Mouse (Mus musculus) liver, embryonic 15.5 days (tissue): ENCODE measurements around the gene Ass1. TPM values are rescaled to one million over a fixed set of nuclear protein-coding genes. Genes with fewer than 3 reads are reported as not detected.
A peak's percentile ranks its signal among the peaks of the same experiment; 100 is the strongest.

Experiments used
- ATAC-seq: fragments of 200-750 bp; cut with Nextera tagmentation; 2 replicates; pipeline ENCODE4 v1.8.0; 2017; ENCODE audit warnings: moderate number of reproducible peaks, mild to moderate bottlenecking, moderate library complexity; ENCODE audit not compliant: insufficient read depth
- H3K27ac ChIP-seq: fragments of 300-500 bp; sonication (generic); replicated peaks from 2 replicates; pipeline ENCODE4 v1.5.1; 2015; ENCODE audit warnings: mild to moderate bottlenecking, inconsistent platforms
- H3K27me3 ChIP-seq: fragments of 300-500 bp; sonication (generic); 2 replicates; pipeline ENCODE4 v1.6.1; 2015; ENCODE audit warnings: mild to moderate bottlenecking, inconsistent platforms
- H3K36me3 ChIP-seq: fragments of 300-500 bp; sonication (generic); replicated peaks from 2 replicates; pipeline ENCODE4 v1.6.1; 2015; ENCODE audit warnings: moderate library complexity, mild to moderate bottlenecking, inconsistent platforms
- H3K4me1 ChIP-seq: fragments of 300-500 bp; sonication (generic); replicated peaks from 2 replicates; pipeline ENCODE4 v1.6.1; 2015; ENCODE audit warnings: inconsistent platforms
- H3K4me2 ChIP-seq: fragments of 300-500 bp; sonication (generic); 2 replicates; pipeline ENCODE4 v1.6.1; 2015; ENCODE audit warnings: moderate library complexity, mild to moderate bottlenecking, inconsistent platforms
- H3K4me3 ChIP-seq: fragments of 300-500 bp; sonication (generic); replicated peaks from 2 replicates; pipeline ENCODE4 v1.5.1; 2015; ENCODE audit warnings: mild to moderate bottlenecking, inconsistent platforms
- H3K9ac ChIP-seq: fragments of 300-500 bp; sonication (generic); 2 replicates; pipeline ENCODE4 v1.6.1; 2015; ENCODE audit warnings: moderate library complexity, mild to moderate bottlenecking, inconsistent platforms
- H3K9me3 ChIP-seq: fragments of 300-500 bp; sonication (generic); replicated peaks from 2 replicates; pipeline ENCODE4 v1.6.1; 2016; ENCODE audit warnings: inconsistent platforms
- WGBS: fragments of 180-500 bp; shearing (Covaris S2); methylation state at CpG from one replicate; pipeline ENCODE4 v1.1.7; 2015; ENCODE audit warnings: mixed read lengths; ENCODE audit not compliant: insufficient replicate concordance; 5-methylcytosine and 5-hydroxymethylcytosine counted together
- polyA plus RNA-seq: library from polyadenylated mRNA; unstranded; fragments of >200 nt; fragmentation: Nextera tagmentation; extraction: Ambion mirVana; gene quantifications from 2 replicates; pipeline ENCODE4 v1.2.1, GENCODE M21; 2015

Ass1 gene
- 232 and 321 TPM in 2 replicates for polyA plus RNA-seq

DNA sequence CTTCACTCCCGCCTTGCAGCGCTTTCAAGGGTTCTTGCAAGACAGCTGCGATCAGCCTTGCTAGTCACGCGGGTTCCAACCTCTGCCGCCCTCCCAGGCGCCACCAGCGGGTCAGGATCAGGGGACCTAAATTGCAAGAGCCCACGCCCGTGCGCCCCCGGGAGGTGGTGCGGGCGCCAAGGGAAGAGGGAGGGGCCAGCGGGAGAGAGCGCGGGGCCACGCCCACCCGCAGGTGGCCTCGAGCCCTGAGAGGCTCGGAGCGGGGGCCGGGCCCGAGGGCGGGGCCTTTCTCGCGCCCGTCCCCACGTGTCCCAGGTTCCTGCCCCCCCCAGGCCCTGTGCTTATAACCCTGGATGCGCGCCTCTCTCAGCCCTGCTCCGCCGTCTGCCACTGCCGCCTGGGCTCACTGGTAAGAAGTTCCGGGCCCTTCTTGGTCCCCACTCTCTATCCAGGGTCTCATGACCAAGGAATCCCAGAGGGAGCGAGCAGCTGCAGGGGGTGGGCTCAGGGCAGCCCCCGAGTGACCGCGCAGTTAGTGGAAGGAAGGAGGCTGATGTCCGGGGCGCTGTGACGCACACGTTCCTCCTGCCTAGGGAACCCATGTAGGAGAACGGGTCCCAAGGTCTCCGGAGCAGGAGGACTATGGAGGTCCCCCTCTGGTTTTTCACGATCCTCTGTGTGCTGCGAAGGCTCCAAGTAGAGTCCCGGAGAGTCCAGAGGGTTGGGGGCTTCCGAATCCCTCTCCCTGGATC lies at the start of gene Ass1:
TSS of gene Ass1 (plus strand) at position 277 of the 752 bp plus-strand sequence.
- under 1% methylated on average over 49 of the region's 49 CpGs for WGBS
- peak; percentile 80 for ATAC-seq
- Histone ChIP-seq H3K9ac (peak within 1 kb of the TSS; percentile 52), H3K36me3 (peaks cover 9% of the 10 kb centered on the region; the same call in 1 of the 2 replicates), H3K27me3 (peaks cover 31% of the 10 kb centered on the region; the same call in 1 of the 2 replicates), H3K4me1 (peaks cover 34% of the 10 kb centered on the region), H3K4me2 (peak within 1 kb of the TSS; percentile 72), H3K27ac (peak within 1 kb of the TSS; percentile 38; the same call in 1 of the 2 replicates), H3K9me3 (no peaks in the 10 kb centered on the region), H3K4me3 (peak within 1 kb of the TSS; percentile 56)

DNA sequence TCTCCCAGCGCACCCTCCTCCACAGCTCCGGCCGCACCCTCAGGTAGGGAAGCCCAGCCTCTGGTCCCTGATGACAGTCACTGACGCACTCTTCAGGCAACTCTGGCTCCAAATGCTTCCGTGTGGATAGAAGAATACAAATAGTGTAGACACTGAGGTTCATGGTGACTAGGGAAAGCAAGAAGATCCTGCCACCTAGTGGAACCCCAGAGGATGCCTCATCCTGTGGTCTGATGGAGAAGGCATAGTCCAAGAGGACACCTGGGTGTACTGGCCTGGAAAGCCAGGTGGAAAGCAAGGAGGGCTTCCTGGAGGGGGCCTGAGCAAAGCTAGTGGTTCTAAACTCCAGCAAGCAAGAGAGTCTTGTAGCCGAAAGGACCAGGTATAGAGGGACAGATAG lies 49.1 kb upstream of the Ass1 start:
- H3K4me2 ChIP-seq = no peak overlapping the region
- no peak overlapping the region for H3K9ac ChIP-seq
- WGBS = 58% methylated on average over 6 of the region's 6 CpGs
- no peak for ATAC-seq
- H3K4me3 ChIP-seq = no peak overlapping the region
- no peaks in the 10 kb centered on the region for H3K36me3 ChIP-seq
- no peaks in the 10 kb centered on the region for H3K9me3 ChIP-seq
- H3K4me1 ChIP-seq = no peaks in the 10 kb centered on the region
- peaks cover 10% of the 10 kb centered on the region for H3K27me3 ChIP-seq
- H3K27ac ChIP-seq = no peak overlapping the region

DNA sequence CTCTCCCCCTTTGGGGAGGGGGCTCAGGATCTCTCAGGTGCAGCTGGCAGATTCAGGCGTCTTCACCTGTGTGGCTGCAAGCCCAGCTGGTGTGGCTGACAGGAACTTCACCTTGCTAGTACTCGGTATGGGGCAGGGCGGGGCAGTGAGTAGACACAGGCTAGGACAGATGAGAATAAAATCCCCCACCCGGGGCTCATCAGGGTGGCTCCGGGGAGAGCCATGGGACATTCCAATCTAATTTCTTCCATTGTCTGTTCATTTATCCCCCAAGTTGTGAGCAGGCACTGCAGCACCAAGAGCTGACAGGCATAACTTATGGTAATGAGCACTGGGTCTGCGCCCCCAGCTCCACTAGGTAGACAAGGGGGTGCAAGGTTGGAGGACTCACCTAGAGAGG lies 47.4 kb upstream of the Ass1 start:
- 48% methylated on average over 6 of the region's 6 CpGs for WGBS
- Histone ChIP-seq H3K4me2 (no peak overlapping the region), H3K4me1 (no peaks in the 10 kb centered on the region), H3K4me3 (no peak overlapping the region), H3K27me3 (peaks cover 5% of the 10 kb centered on the region; the same call in 1 of the 2 replicates), H3K9me3 (no peaks in the 10 kb centered on the region), H3K27ac (no peak overlapping the region), H3K36me3 (no peaks in the 10 kb centered on the region), H3K9ac (no peak overlapping the region)
- no peak for ATAC-seq

DNA sequence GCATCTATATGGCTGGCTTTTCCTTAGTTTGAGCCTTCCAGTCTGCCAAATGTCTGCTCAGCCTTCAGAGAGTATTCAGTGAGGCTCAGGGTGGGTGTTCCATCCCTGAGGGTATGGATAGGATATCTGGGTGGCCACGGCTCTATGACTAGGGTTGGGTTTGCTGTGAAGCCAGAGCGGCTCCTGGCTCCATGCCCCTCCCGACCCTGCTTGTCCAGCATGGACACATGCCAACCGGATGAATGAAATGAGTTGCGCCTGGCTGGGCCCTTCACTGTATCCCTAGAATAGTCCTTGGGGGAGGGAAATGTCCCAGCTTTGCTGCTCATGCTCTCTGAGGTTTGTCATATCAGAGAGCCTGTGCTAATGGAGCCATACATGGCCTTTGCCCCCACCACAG lies 38.5 kb upstream of the Ass1 start:
- ATAC-seq = no peak
- H3K36me3 ChIP-seq = no peaks in the 10 kb centered on the region
- WGBS = 62% methylated on average over 5 of the region's 5 CpGs
- H3K27me3 ChIP-seq = no peaks in the 10 kb centered on the region; the same call in 1 of the 2 replicates
- 0 out of 2 replicates have a peak, but pooled peaks cover 6% of the 10 kb centered on the region for H3K4me1 ChIP-seq
- no peak overlapping the region for H3K27ac ChIP-seq
- H3K4me2 ChIP-seq = no peak overlapping the region
- H3K9me3 ChIP-seq = no peaks in the 10 kb centered on the region
- no peak overlapping the region for H3K9ac ChIP-seq
- H3K4me3 ChIP-seq = no peak overlapping the region

DNA sequence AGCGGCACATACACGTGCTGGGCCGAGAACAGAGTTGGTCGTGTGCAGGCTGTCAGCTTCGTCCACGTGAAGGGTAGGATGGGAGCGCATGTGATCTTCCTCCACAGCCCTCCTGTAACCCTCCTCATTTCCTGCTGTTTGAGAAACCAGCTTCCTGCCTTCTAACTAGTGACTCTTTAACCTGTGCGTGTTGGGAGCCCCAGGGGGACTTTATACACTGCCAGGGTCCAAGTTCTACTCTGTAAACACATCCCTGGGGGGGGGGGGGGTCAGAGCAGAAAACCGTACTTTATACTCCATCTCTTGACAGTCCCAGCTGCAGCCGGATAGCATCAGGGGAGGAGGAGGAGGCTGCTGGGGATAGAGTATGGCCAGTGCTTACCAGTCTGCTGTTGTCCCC lies 35.3 kb upstream of the Ass1 start:
- no peak overlapping the region for H3K4me2 ChIP-seq
- peaks cover 12% of the 10 kb centered on the region; the same call in 1 of the 2 replicates for H3K4me1 ChIP-seq
- H3K9ac ChIP-seq = no peak overlapping the region
- H3K9me3 ChIP-seq = no peaks in the 10 kb centered on the region
- no peak overlapping the region for H3K4me3 ChIP-seq
- 37% methylated on average over 10 of the region's 10 CpGs for WGBS
- H3K36me3 ChIP-seq = no peaks in the 10 kb centered on the region
- no peak overlapping the region for H3K27ac ChIP-seq
- ATAC-seq = peak; percentile 68
- no peaks in the 10 kb centered on the region; the same call in 1 of the 2 replicates for H3K27me3 ChIP-seq

DNA sequence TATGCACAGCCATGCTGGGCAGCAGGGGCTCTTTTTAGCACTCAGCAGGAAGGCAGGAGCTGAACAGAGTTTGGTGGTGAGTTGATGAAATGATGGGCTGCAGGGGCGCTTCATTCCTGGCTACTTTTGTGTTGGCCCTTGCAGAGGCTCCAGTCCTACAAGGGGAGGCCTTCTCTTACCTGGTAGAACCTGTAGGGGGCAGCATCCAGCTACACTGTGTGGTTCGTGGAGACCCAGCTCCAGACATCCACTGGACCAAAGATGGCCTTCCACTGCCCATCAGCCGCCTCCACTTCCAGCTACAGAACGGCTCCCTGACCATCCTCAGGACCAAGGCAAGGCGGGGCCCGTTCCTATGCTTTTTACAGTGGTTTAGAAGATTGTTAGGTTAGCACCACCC lies 34.4 kb upstream of the Ass1 start:
- Histone ChIP-seq H3K27ac (no peak overlapping the region), H3K4me2 (no peak overlapping the region), H3K9ac (no peak overlapping the region), H3K4me1 (peaks cover 12% of the 10 kb centered on the region; the same call in 1 of the 2 replicates), H3K4me3 (no peak overlapping the region), H3K27me3 (no peaks in the 10 kb centered on the region; the same call in 1 of the 2 replicates), H3K9me3 (no peaks in the 10 kb centered on the region), H3K36me3 (no peaks in the 10 kb centered on the region)
- whole genome bisulfite sequencing = 17% methylated on average over 6 of the region's 6 CpGs
- ATAC-seq = no peak

DNA sequence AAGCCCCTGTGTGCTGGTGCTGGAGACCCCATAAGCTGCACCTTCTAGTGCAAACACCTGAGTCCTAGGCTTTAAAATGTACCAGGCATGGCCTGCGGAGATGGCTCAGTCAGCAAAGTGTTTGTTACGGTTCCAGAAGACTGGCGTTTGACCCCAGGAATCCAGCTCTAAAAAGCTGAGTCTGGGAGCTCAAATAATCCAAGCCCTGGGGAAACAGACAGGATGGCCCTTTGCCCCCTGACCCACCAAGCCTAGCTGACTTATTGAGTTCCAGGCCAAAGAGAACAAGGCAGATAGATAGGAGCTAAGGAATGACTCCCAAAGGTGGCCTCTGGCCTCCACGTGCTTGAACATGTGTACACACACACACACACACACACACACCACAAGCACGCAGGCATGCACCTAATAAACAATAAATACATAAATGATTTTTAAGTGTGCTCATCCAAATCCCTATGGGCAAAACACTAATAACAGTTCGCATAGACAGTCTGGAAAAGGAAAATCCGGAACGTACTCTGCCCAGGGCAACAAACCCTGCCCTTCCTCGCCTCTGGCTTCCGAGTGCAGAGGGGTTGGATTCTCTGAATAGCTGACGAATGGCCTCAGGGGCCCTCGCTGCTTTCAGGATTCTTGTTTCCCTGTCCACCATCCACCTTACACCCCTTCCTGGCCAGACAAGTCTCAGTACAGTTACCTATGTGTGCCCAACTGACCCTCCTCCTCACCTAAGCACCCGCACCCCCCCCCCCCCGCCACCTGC lies 32.3 kb upstream of the Ass1 start:
- Histone ChIP-seq H3K9ac (no peak overlapping the region), H3K27ac (0 out of 2 replicates have a peak overlapping the region, but pooled peaks have one; percentile 19), H3K27me3 (no peaks in the 10 kb centered on the region), H3K9me3 (no peaks in the 10 kb centered on the region), H3K4me1 (peaks cover 12% of the 10 kb centered on the region; the same call in 1 of the 2 replicates), H3K4me3 (no peak overlapping the region), H3K36me3 (no peaks in the 10 kb centered on the region), H3K4me2 (no peak overlapping the region)
- ATAC-seq = no peak
- WGBS = 59% methylated on average over 14 of the region's 14 CpGs

DNA sequence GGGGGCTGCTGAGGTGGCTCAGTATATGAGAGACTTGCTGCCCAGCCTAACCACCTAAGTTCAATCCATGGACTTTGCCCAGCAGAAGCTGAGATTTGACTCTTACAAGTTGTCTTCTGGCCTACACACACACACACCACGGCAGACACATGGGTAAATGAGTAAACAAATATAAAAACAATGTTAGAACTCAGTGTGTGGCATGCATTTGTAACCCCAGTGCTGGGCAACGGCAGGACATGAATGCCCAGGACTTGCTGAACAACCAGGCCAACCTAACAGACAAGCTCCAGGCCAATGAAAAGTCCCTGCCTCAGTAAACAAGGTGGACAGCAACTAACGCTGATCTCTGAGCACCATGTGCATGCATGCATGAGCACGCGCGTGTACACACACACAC lies 30.4 kb upstream of the Ass1 start:
- Histone ChIP-seq H3K36me3 (no peaks in the 10 kb centered on the region), H3K4me1 (peaks cover 10% of the 10 kb centered on the region; the same call in 1 of the 2 replicates), H3K27ac (no peak overlapping the region), H3K27me3 (no peaks in the 10 kb centered on the region), H3K4me2 (no peak overlapping the region), H3K9me3 (no peaks in the 10 kb centered on the region), H3K9ac (no peak overlapping the region), H3K4me3 (no peak overlapping the region)
- WGBS = 68% methylated on average over 6 of the region's 6 CpGs
- ATAC-seq = no peak

DNA sequence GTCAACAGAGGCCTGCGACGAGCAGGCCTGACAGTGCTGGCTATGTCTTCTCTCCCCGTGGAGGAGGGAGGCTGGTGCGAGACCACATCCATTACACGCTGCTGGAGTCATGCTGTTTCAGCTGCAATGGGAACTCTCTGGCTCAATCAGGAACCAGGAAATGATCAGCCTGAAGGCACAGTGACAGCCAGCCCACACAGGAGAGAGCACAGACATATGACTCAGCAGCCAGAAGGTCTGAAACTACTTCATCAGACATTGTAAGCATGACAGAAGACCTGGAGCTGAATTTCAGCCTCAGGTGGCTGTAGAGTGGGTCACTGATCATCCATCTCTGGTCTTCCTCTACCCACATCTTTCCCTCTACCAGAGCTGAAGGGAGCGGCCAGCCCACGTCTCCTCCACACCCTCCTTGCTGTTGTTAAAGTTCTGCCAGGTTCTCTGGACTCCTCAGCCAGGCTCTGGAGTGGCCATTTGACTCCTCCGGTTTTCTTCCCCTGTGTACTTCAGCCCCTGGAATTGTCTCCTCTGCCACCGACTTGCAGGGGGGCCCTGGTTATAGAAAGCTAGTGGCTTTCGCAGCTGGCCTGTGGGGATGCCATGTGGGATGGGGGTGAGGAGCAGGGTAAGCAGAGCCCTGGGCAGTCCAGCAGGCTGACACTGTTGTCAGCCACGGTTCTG lies 27.4 kb upstream of the Ass1 start:
- Histone ChIP-seq H3K9ac (no peak overlapping the region), H3K27ac (no peak overlapping the region), H3K36me3 (no peaks in the 10 kb centered on the region), H3K4me1 (0 out of 2 replicates have a peak, but pooled peaks cover 2% of the 10 kb centered on the region), H3K4me3 (no peak overlapping the region), H3K27me3 (no peaks in the 10 kb centered on the region), H3K4me2 (no peak overlapping the region), H3K9me3 (no peaks in the 10 kb centered on the region)
- no peak for ATAC-seq
- WGBS = 44% methylated on average over 11 of the region's 11 CpGs

DNA sequence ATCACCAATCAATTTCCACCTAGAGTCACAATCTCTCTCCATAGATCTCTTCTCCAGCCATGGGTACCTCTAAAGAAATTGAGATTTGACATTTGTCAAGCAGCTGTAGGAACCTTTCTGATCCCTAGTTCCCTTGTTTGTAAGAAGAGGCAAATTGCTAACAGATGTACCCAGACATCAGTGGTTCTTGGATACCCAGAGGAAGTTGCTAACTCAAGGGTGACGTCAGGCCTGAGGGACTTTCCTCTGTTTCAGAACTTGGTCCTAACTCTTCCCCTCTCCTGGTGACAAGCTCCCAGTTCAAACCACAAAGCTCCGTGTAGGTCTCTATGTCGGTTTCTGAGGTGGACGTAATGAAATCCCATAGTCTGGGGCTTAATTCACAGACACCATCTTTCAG lies 24.0 kb upstream of the Ass1 start:
- Histone ChIP-seq H3K9ac (no peak overlapping the region), H3K36me3 (no peaks in the 10 kb centered on the region), H3K9me3 (no peaks in the 10 kb centered on the region), H3K27me3 (no peaks in the 10 kb centered on the region), H3K4me1 (peaks cover 12% of the 10 kb centered on the region), H3K4me2 (no peak overlapping the region), H3K4me3 (no peak overlapping the region), H3K27ac (no peak overlapping the region)
- WGBS = 49% methylated on average over 4 of the region's 4 CpGs
- ATAC-seq = no peak

DNA sequence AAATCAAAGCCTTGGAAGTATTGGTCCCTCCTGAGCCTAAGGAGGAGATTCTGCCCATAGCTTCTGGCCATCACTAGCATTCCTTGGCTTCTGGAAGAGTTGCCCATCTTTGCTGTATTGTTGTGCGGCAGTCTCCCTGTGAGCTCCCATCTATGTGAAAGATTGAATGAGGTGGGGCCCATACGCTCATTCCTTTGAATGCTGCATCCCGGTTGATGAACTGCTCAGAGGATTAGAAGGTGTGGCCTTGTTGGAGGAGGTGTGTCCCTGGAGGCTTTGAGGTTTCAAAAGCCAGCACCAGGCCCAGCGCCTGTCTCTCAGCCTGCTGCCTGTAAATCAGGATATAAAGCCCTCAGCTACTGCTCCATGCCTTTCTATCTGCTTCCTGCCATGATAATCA lies 23.6 kb upstream of the Ass1 start:
- ATAC-seq = no peak

More for the DNA sequence above, 23.6 kb upstream of the Ass1 start:
- WGBS = 56% methylated on average over 4 of the region's 4 CpGs
- Histone ChIP-seq H3K4me3 (no peak overlapping the region), H3K9ac (no peak overlapping the region), H3K9me3 (no peaks in the 10 kb centered on the region), H3K36me3 (no peaks in the 10 kb centered on the region), H3K4me2 (no peak overlapping the region), H3K27ac (no peak overlapping the region), H3K27me3 (no peaks in the 10 kb centered on the region), H3K4me1 (peaks cover 13% of the 10 kb centered on the region)
